Mouse (Mus musculus) liver, postnatal 0 days (tissue): ENCODE measurements around the gene Gfer. TPM values are rescaled to one million over a fixed set of nuclear protein-coding genes. Genes with fewer than 3 reads are reported as not detected.

Experiments used
- ATAC-seq: fragments of 200-750 bp; cut with Nextera tagmentation; 2 replicates; pipeline ENCODE4 v1.8.0; 2017; ENCODE audit warnings: mild to moderate bottlenecking, moderate library complexity
- DNase-seq: peaks from one replicate; pipeline ENCODE4 v3.0.0-alpha.2; 2016
- H3K27ac ChIP-seq: fragments of 300-500 bp; sonication (generic); 2 replicates; pipeline ENCODE4 v1.5.1; 2014; ENCODE audit warnings: antibody characterized with exemption, moderate library complexity, mild to moderate bottlenecking, low read depth
- H3K27me3 ChIP-seq: fragments of 300-500 bp; sonication (generic); 2 replicates; pipeline ENCODE4 v1.6.1; 2014; ENCODE audit warnings: low read length, control low read depth, mixed read lengths; ENCODE audit not compliant: insufficient read depth
- H3K36me3 ChIP-seq: fragments of 300-500 bp; sonication (generic); replicated peaks from 2 replicates; pipeline ENCODE4 v1.6.1; 2014; ENCODE audit warnings: mild to moderate bottlenecking, control low read depth, low read length, moderate library complexity, mixed read lengths; ENCODE audit not compliant: insufficient read depth
- H3K4me1 ChIP-seq: fragments of 300-500 bp; sonication (generic); 2 replicates; pipeline ENCODE4 v1.6.1; 2014; ENCODE audit warnings: antibody characterized with exemption, mild to moderate bottlenecking, control low read depth; ENCODE audit not compliant: insufficient read depth
- H3K4me2 ChIP-seq: fragments of 300-500 bp; sonication (generic); 2 replicates; pipeline ENCODE4 v1.6.1; 2014; ENCODE audit warnings: low read depth, mild to moderate bottlenecking, low read length, moderate library complexity, mixed read lengths
- H3K4me3 ChIP-seq: fragments of 300-500 bp; sonication (generic); 2 replicates; pipeline ENCODE4 v1.5.1; 2014; ENCODE audit warnings: low read depth, low read length
- H3K9ac ChIP-seq: fragments of 300-500 bp; sonication (generic); replicated peaks from 2 replicates; pipeline ENCODE4 v1.6.1; 2014; ENCODE audit warnings: mild to moderate bottlenecking, moderate library complexity
- H3K9me3 ChIP-seq: fragments of 300-500 bp; sonication (generic); 2 replicates; pipeline ENCODE4 v1.6.1; 2016; ENCODE audit warnings: mild to moderate bottlenecking, control low read depth, low read length, mixed read lengths
- CTCF ChIP-seq: sonication (generic); IDR thresholded peaks from 2 replicates; pipeline ENCODE4 v1.5.1; 2016; ENCODE audit warnings: antibody characterized with exemption, low read depth
- EP300 ChIP-seq: IDR thresholded peaks from 2 replicates; pipeline ENCODE4 v1.6.1; 2016; ENCODE audit warnings: antibody characterized with exemption, low read depth, mild to moderate bottlenecking
- WGBS: fragments of 180-500 bp; shearing (Covaris S2); extraction: QIAGEN DNeasy Blood & Tissue Kit; methylation state at CpG from one replicate; pipeline ENCODE4 v1.1.7; 2014; ENCODE audit not compliant: insufficient replicate concordance; 5-methylcytosine and 5-hydroxymethylcytosine counted together
- polyA plus RNA-seq: library from polyadenylated mRNA; unstranded; fragments of >200 nt; fragmentation: Nextera tagmentation; extraction: Ambion mirVana; gene quantifications from 2 replicates; pipeline ENCODE4 v1.2.1, GENCODE M21; 2015

Gfer gene
- polyA plus RNA-seq, 1 experiment from 2014 or later = 46.5 TPM

GRCm38 (mm10) chr17:24686514-24686913, 9.4 kb downstream of the Gfer start:
- H3K4me3 ChIP-seq = 0 out of 2 replicates have a peak overlapping the region, but pooled peaks have one; percentile 17
- WGBS = 31% methylated on average over 16 of the region's 16 CpGs

GRCm38 (mm10) chr17:24677500-24678080, 18.4 kb downstream of the Gfer start:
- 89% methylated on average over 24 of the region's 24 CpGs for WGBS
- Histone ChIP-seq H3K4me2 (no peak overlapping the region), H3K27me3 (no peaks in the 10 kb centered on the region)

More at GRCm38 (mm10) chr17:24686514-24686913, 9.4 kb downstream of the Gfer start:
- no peak for TF ChIP-seq EP300
- no peak for TF ChIP-seq CTCF
- H3K4me2 ChIP-seq = peak overlapping the region; percentile 58
- H3K9me3 ChIP-seq = no peaks in the 10 kb centered on the region
- no peaks in the 10 kb centered on the region; the same call in 1 of the 2 replicates for H3K36me3 ChIP-seq
- H3K27ac ChIP-seq = no peak overlapping the region
- peaks cover 41% of the 10 kb centered on the region for H3K27me3 ChIP-seq
- H3K4me1 ChIP-seq = peaks cover 18% of the 10 kb centered on the region
- DNase-seq = peak; percentile 81
- peak; percentile 72 for ATAC-seq
- H3K9ac ChIP-seq = no peak overlapping the region

DNA sequence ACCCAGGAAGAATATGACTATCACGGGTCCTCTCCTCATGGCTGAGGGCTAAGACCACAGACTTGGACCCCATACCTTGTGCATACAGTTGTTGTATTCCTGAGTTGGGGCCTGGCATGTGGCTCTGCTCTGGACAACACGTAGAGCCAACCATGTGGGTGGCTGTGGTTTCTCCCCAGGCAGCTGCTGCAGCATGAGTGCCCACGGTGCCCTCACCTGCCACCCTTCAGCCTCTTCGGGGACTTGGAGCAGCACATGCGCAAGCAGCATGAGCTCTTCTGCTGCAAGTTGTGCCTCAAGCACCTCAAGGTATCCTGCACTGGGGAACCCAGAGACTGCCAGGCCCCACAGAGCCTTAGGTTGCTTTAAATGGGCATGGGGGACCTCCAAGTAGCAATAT, 19.1 kb downstream of the Gfer start:
- DNase-seq (no peak), ATAC-seq (no peak)
- 88% methylated on average over 5 of the region's 5 CpGs for WGBS
- peaks cover 49% of the 10 kb centered on the region for H3K36me3 ChIP-seq
- H3K27ac ChIP-seq = no peak overlapping the region
- H3K9ac ChIP-seq = no peak overlapping the region
- H3K4me2 ChIP-seq = no peak overlapping the region
- TF ChIP-seq CTCF = no peak
- TF ChIP-seq EP300 = no peak
- H3K4me3 ChIP-seq = no peak overlapping the region
- H3K9me3 ChIP-seq = no peaks in the 10 kb centered on the region
- no peaks in the 10 kb centered on the region for H3K27me3 ChIP-seq
- H3K4me1 ChIP-seq = peaks cover 16% of the 10 kb centered on the region

More at GRCm38 (mm10) chr17:24677500-24678080, 18.4 kb downstream of the Gfer start:
- Histone ChIP-seq H3K27ac (no peak overlapping the region), H3K36me3 (peaks cover 49% of the 10 kb centered on the region), H3K4me1 (peaks cover 9% of the 10 kb centered on the region), H3K4me3 (no peak overlapping the region), H3K9me3 (no peaks in the 10 kb centered on the region), H3K9ac (no peak overlapping the region)
- no peak for ATAC-seq
- no peak for TF ChIP-seq CTCF
- DNase-seq = no peak

- 68% methylated on average over 2 of the region's 2 CpGs for WGBS
- Histone ChIP-seq H3K36me3 (peaks cover 45% of the 10 kb centered on the region), H3K4me1 (peaks cover 23% of the 10 kb centered on the region), H3K9ac (no peak overlapping the region), H3K4me2 (no peak overlapping the region), H3K27ac (no peak overlapping the region), H3K4me3 (no peak overlapping the region), H3K27me3 (no peaks in the 10 kb centered on the region), H3K9me3 (no peaks in the 10 kb centered on the region)
- DNase-seq (peak; percentile 84), ATAC-seq (peak; percentile 33)
- no peak for TF ChIP-seq EP300
- TF ChIP-seq CTCF = peak; percentile 87
These were observed 19.8 kb downstream of the Gfer start for GRCm38 (mm10) chr17:24676187-24676586.

GRCm38 (mm10) chr17:24674277-24674676, 21.7 kb downstream of the Gfer start:
- Histone ChIP-seq H3K27me3 (no peaks in the 10 kb centered on the region), H3K4me1 (peaks cover 34% of the 10 kb centered on the region), H3K36me3 (peaks cover 28% of the 10 kb centered on the region), H3K27ac (no peak overlapping the region), H3K9ac (no peak overlapping the region), H3K4me3 (no peak overlapping the region), H3K4me2 (no peak overlapping the region), H3K9me3 (no peaks in the 10 kb centered on the region)
- no peak for ATAC-seq
- TF ChIP-seq EP300 (no peak), CTCF (no peak)
- 55% methylated on average over 7 of the region's 7 CpGs for WGBS
- DNase-seq = no peak

- Histone ChIP-seq H3K4me1 (peaks cover 40% of the 10 kb centered on the region), H3K36me3 (peaks cover 7% of the 10 kb centered on the region), H3K4me2 (peak overlapping the region; percentile 98), H3K9me3 (no peaks in the 10 kb centered on the region), H3K27ac (peak overlapping the region; percentile 31; the same call in 1 of the 2 replicates), H3K4me3 (no peak overlapping the region), H3K27me3 (no peaks in the 10 kb centered on the region), H3K9ac (no peak overlapping the region; the same call in 1 of the 2 replicates)
- no peak for TF ChIP-seq EP300
- no peak for TF ChIP-seq CTCF
- peak; percentile 75 for DNase-seq
- peak; percentile 40 for ATAC-seq
- 10% methylated on average over 5 of the region's 5 CpGs for WGBS
These were observed 23.8 kb downstream of the Gfer start for GRCm38 (mm10) chr17:24672141-24672540.
